Mouse (Mus musculus): ENCODE data around the gene Akap3. TPM values are rescaled to one million over a fixed set of nuclear protein-coding genes. Genes with fewer than 3 reads are reported as not detected.

The Akap3 gene
- polyA plus RNA-seq, 1 experiment from 2014 or later: 0.06 TPM

- Histone ChIP-seq H3K27me3 (no peaks in the 10 kb centered on the region), H3K9me3 (no peaks in the 10 kb centered on the region), H3K9ac (replicated peaks) (no peak overlapping the region), H3K36me3 (no peaks in the 10 kb centered on the region), H3K4me1 (no peaks in the 10 kb centered on the region), H3K4me3 (no peak overlapping the region), H3K27ac (replicated peaks) (no peak overlapping the region), H3K4me2 (replicated peaks) (no peak overlapping the region)
- no peak for ATAC-seq (ENCODE audit: low FRiP score, low read depth)
- 69% methylated on average over 3 of the region's 3 CpGs for WGBS
These were observed 55.0 kb downstream of the Akap3 start for GRCm38 (mm10) chr6:126907876-126908275.

- H3K9me3 ChIP-seq: no peaks in the 10 kb centered on the region
- no peak overlapping the region for H3K4me2 ChIP-seq (replicated peaks)
- no peak overlapping the region for H3K9ac ChIP-seq (replicated peaks)
- no peak overlapping the region for H3K4me3 ChIP-seq
- ATAC-seq (ENCODE audit: low FRiP score, low read depth): no peak
- H3K4me1 ChIP-seq: no peaks in the 10 kb centered on the region
- H3K27ac ChIP-seq (replicated peaks): no peak overlapping the region
- WGBS: 85% methylated on average over 4 of the region's 4 CpGs
- H3K27me3 ChIP-seq: no peaks in the 10 kb centered on the region
- H3K36me3 ChIP-seq: no peaks in the 10 kb centered on the region
These were observed 57.8 kb downstream of the Akap3 start for GRCm38 (mm10) chr6:126910727-126911126.

- Histone ChIP-seq H3K4me2 (replicated peaks) (no peak overlapping the region), H3K27ac (replicated peaks) (no peak overlapping the region), H3K9me3 (no peaks in the 10 kb centered on the region), H3K4me3 (no peak overlapping the region), H3K9ac (replicated peaks) (no peak overlapping the region), H3K36me3 (no peaks in the 10 kb centered on the region), H3K27me3 (peaks cover 5% of the 10 kb centered on the region; the same call in 1 of the 2 replicates), H3K4me1 (no peaks in the 10 kb centered on the region)
- no peak for ATAC-seq (ENCODE audit: low FRiP score, low read depth)
- WGBS: 87% methylated on average over 5 of the region's 5 CpGs
These were observed 62.0 kb downstream of the Akap3 start for GRCm38 (mm10) chr6:126914928-126915327.

GRCm38 (mm10) chr6:126921111-126921881, 68.4 kb downstream of the Akap3 start, which contains the start of gene Dyrk4:
TSS of gene Dyrk4 (minus strand) at chr6:126921839.
- Histone ChIP-seq H3K27me3 (peaks cover 4% of the 10 kb centered on the region; the same call in 1 of the 2 replicates), H3K9ac (replicated peaks) (peak within 1 kb of the TSS; percentile 49; the same call in 1 of the 2 replicates), H3K4me3 (peak within 1 kb of the TSS; percentile 25), H3K4me2 (replicated peaks) (peak within 1 kb of the TSS; percentile 47), H3K4me1 (no peaks in the 10 kb centered on the region), H3K9me3 (no peaks in the 10 kb centered on the region), H3K27ac (replicated peaks) (no peak within 1 kb of the TSS), H3K36me3 (peaks cover 36% of the 10 kb centered on the region)
- WGBS: 7% methylated on average over 21 of the region's 21 CpGs
- ATAC-seq (ENCODE audit: low FRiP score, low read depth): 0 out of 2 replicates have a peak, but pooled peaks have one; percentile 27

Other genes starting within 250 kb of the Akap3 start
- gene Kcna1, start 206.7 kb upstream of the Akap3 start, polyA plus RNA-seq (2016; fragmentation: Nextera tagmentation; extraction: Ambion mirVana): 2.9 and 3.2 TPM in 2 replicates
- gene Kcna6, start 112.4 kb upstream of the Akap3 start, polyA plus RNA-seq (2016; fragmentation: Nextera tagmentation; extraction: Ambion mirVana): 7.4 and 7.7 TPM in 2 replicates
- 157 and 165 TPM in 2 replicates for gene Ndufa9, start 4.0 kb upstream of the Akap3 start, polyA plus RNA-seq (2016; fragmentation: Nextera tagmentation; extraction: Ambion mirVana)
- gene Dyrk4, start 68.7 kb downstream of the Akap3 start, polyA plus RNA-seq (2016; fragmentation: Nextera tagmentation; extraction: Ambion mirVana): not detected in 2 replicates
- 56.2 and 56.7 TPM in 2 replicates for gene Rad51ap1, start 86.5 kb downstream of the Akap3 start, polyA plus RNA-seq (2016; fragmentation: Nextera tagmentation; extraction: Ambion mirVana)
- 20.2 and 24.7 TPM in 2 replicates for gene D6Wsu163e, start 86.9 kb downstream of the Akap3 start, polyA plus RNA-seq (2016; fragmentation: Nextera tagmentation; extraction: Ambion mirVana)
- not detected in 2 replicates for gene Fgf6, start 162.5 kb downstream of the Akap3 start, polyA plus RNA-seq (2016; fragmentation: Nextera tagmentation; extraction: Ambion mirVana)
- not detected in 2 replicates for gene Fgf23, start 219.8 kb downstream of the Akap3 start, polyA plus RNA-seq (2016; fragmentation: Nextera tagmentation; extraction: Ambion mirVana)